In genomic region chr7:6284442-6285012, GRCm38 (mm10) we compare ENCODE assay signal across 18 mouse cellular contexts. TPM values are rescaled to one million over a fixed set of nuclear protein-coding genes. Genes with fewer than 3 reads are reported as not detected.
DNase-seq lines count a peak whose midpoint lies in the region; ATAC-seq lines count a peak whose summit lies in the region.
"Had no signal": no experiment of that assay in that cellular context is flagged by ENCODE, and none has a peak within 500 bp of the region (broad histone marks: within the 10 kb centered on the region; RNA-seq: fewer than 3 reads in every experiment).

No protein-coding gene starts in this region.

- H3K27me3 ChIP-seq in heart, embryonic 15.5 days = no peaks in the 10 kb centered on the region
- H3K27me3 ChIP-seq in liver, embryonic 12.5 days (replicated peaks) = no peaks in the 10 kb centered on the region
- H3K27me3 ChIP-seq: embryonic facial prominence, embryonic 12.5 days; midbrain, embryonic 12.5 days had no signal

- ATAC-seq in heart, embryonic 15.5 days (replicated peaks; ENCODE audit: insufficient number of reproducible peaks, insufficient read depth, low FRiP score, low read depth) = no peak
- no peak for ATAC-seq in liver, embryonic 12.5 days

- no peak overlapping the region for H3K27ac ChIP-seq in heart, embryonic 15.5 days
- no peak overlapping the region for H3K27ac ChIP-seq in liver, embryonic 12.5 days

- H3K4me1 ChIP-seq in heart, embryonic 15.5 days (replicated peaks) = peaks cover 15% of the 10 kb centered on the region
- H3K4me1 ChIP-seq in liver, embryonic 12.5 days = peaks cover 44% of the 10 kb centered on the region

- 0 out of 2 replicates have a peak overlapping the region, but pooled peaks have one; percentile 71 for H3K4me3 ChIP-seq in heart, embryonic 15.5 days
- H3K4me3 ChIP-seq in liver, embryonic 12.5 days = no peak overlapping the region

- no peak overlapping the region for H3K9ac ChIP-seq in heart, embryonic 15.5 days
- H3K9ac ChIP-seq in liver, embryonic 12.5 days = no peak overlapping the region

- intact Hi-C loops in heart, postnatal 25 days (cut with DNase I) = loop anchor here (5.0 to 10.0 kb wide), 6 partner anchors 100 to 1010 kb away; partner anchors contain the start of genes Gm20715, Zfp28 and Zfp954

- H3K4me2 ChIP-seq in heart, embryonic 15.5 days = no peak overlapping the region
- peak overlapping the region; percentile 79; the same call in 1 of the 2 replicates for H3K4me2 ChIP-seq in liver, embryonic 12.5 days

- 86% methylated on average over 4 of the region's 4 CpGs for WGBS in heart, embryonic 15.5 days
- WGBS in liver, embryonic 12.5 days (ENCODE audit: insufficient replicate concordance) = 80% methylated on average over 4 of the region's 4 CpGs

- no peak for DNase-seq in heart, postnatal 25 days (ENCODE audit: low spot score)
- DNase-seq in liver = no peak
- peak; percentile 21 for DNase-seq in urinary bladder, postnatal 14 days (ENCODE audit: low spot score)
- no peak for DNase-seq in urinary bladder, adult 18-20 months (ENCODE audit: low spot score in 2 of 2)
- DNase-seq in gastrocnemius, postnatal 10 days = no peak
- DNase-seq: adrenal gland, postnatal 36 days; cerebellum, adult 11 months; heart, adult 11 months; heart, postnatal 14 days; thymus, postnatal 14 days had no signal

- no peaks in the 10 kb centered on the region for H3K9me3 ChIP-seq in heart, embryonic 15.5 days (replicated peaks)
- H3K9me3 ChIP-seq in liver, embryonic 12.5 days (replicated peaks) = no peaks in the 10 kb centered on the region
- H3K9me3 ChIP-seq: embryonic facial prominence, embryonic 12.5 days; midbrain, embryonic 12.5 days had no signal

- H3K36me3 ChIP-seq in heart, embryonic 15.5 days = no peaks in the 10 kb centered on the region
- 0 out of 2 replicates have a peak, but pooled peaks cover 1% of the 10 kb centered on the region for H3K36me3 ChIP-seq in liver, embryonic 12.5 days
- H3K36me3 ChIP-seq: embryonic facial prominence, embryonic 12.5 days; midbrain, embryonic 12.5 days had no signal

RNA-seq across cellular contexts. Expression of gene Zfp667, which starts 1.9 kb away (rescaled TPM):
- polyA plus RNA-seq in heart, embryonic 15.5 days (2015; fragmentation: Nextera tagmentation; extraction: Ambion mirVana) = 3.9 and 4.1 TPM in 2 replicates
- total RNA-seq in heart, postnatal 25 days (2021) = 1 to 10 TPM; 2.8 to 3.5 TPM
- 8.1 and 8.2 TPM in 2 replicates for polyA plus RNA-seq in liver, embryonic 12.5 days (2016; fragmentation: Nextera tagmentation; extraction: Ambion mirVana)
- total RNA-seq in gastrocnemius, postnatal 10 days (2021) = 1 to 10 TPM; 3.0 to 3.6 TPM

RNA-seq across cellular contexts. Expression of gene Epp13, which starts 32.0 kb away (rescaled TPM):
- polyA plus RNA-seq in heart, embryonic 15.5 days (2015; fragmentation: Nextera tagmentation; extraction: Ambion mirVana) = not detected in 2 replicates
- not detected for total RNA-seq in heart, postnatal 25 days (2021)
- not detected in 2 replicates for polyA plus RNA-seq in liver, embryonic 12.5 days (2016; fragmentation: Nextera tagmentation; extraction: Ambion mirVana)
- not detected for total RNA-seq in gastrocnemius, postnatal 10 days (2021)
- total RNA-seq: adrenal gland, postnatal 36 days; heart, postnatal 14 days; left cerebral cortex, adult 18-20 months; liver, adult 2 months had no signal
- polyA plus RNA-seq: embryonic facial prominence, embryonic 12.5 days; frontal cortex, adult 2 months; kidney, embryonic 14.5 days; liver, adult 2 months; midbrain, embryonic 12.5 days had no signal

RNA-seq across cellular contexts. Expression of gene Zfp583, which starts 46.6 kb away (rescaled TPM):
- polyA plus RNA-seq in heart, embryonic 15.5 days (2015; fragmentation: Nextera tagmentation; extraction: Ambion mirVana) = 3.6 and 4.4 TPM in 2 replicates
- total RNA-seq in heart, postnatal 25 days (2021) = 1 to 10 TPM in 1 of 2 experiments, under 1 TPM in 1; 0.88 to 1.9 TPM
- 1.6 and 2.1 TPM in 2 replicates for polyA plus RNA-seq in liver, embryonic 12.5 days (2016; fragmentation: Nextera tagmentation; extraction: Ambion mirVana)
- total RNA-seq in gastrocnemius, postnatal 10 days (2021) = 1 to 10 TPM in 1 of 2 experiments, under 1 TPM in 1; 0.47 to 1.0 TPM

RNA-seq across cellular contexts. Expression of gene Gm3854, which starts 59.0 kb away (rescaled TPM):
- polyA plus RNA-seq in heart, embryonic 15.5 days (2015; fragmentation: Nextera tagmentation; extraction: Ambion mirVana) = 0.73 and 1.3 TPM in 2 replicates
- total RNA-seq in heart, postnatal 25 days (2021) = under 1 TPM; 0.48 to 0.52 TPM
- 0.50 and 0.57 TPM in 2 replicates for polyA plus RNA-seq in liver, embryonic 12.5 days (2016; fragmentation: Nextera tagmentation; extraction: Ambion mirVana)
- total RNA-seq in gastrocnemius, postnatal 10 days (2021) = under 1 TPM; 0.12 to 0.14 TPM
- polyA plus RNA-seq: liver, adult 2 months had no signal
